Mouse (Mus musculus) lung, embryonic 14.5 days (tissue): Measurements from ENCODE around the gene Eef1akmt3. TPM values are rescaled to one million over a fixed set of nuclear protein-coding genes. Genes with fewer than 3 reads are reported as not detected.
A peak's percentile ranks its signal among the peaks of the same experiment; 100 is the strongest.
"Not testable (repeated sequence)": the region's sequence is repeated elsewhere in the genome, so short reads cannot be mapped to it uniquely, and the experiment has no call there.

Source experiments
- ATAC-seq: fragments of 200-750 bp; cut with Nextera tagmentation; 2 replicates; pipeline ENCODE4 v1.8.0; 2017; ENCODE audit warnings: mild to moderate bottlenecking, moderate TSS enrichment, moderate library complexity; ENCODE audit not compliant: insufficient read depth
- DNase-seq: peaks from one replicate; pipeline ENCODE4 v3.0.0-alpha.2; 2015
- H3K27ac ChIP-seq: fragments of 300-500 bp; sonication (generic); 2 replicates; pipeline ENCODE4 v1.5.1; 2014; ENCODE audit warnings: low read depth, mild to moderate bottlenecking, moderate library complexity
- H3K27me3 ChIP-seq: fragments of 300-500 bp; sonication (generic); 2 replicates; pipeline ENCODE4 v1.6.1; 2014; ENCODE audit warnings: low read length, control low read depth; ENCODE audit not compliant: insufficient read depth
- H3K36me3 ChIP-seq: fragments of 300-500 bp; sonication (generic); 2 replicates; pipeline ENCODE4 v1.6.1; 2014; ENCODE audit warnings: control low read depth; ENCODE audit not compliant: insufficient read depth
- H3K4me1 ChIP-seq: fragments of 300-500 bp; sonication (generic); 2 replicates; pipeline ENCODE4 v1.6.1; 2014; ENCODE audit warnings: antibody characterized with exemption, control low read depth; ENCODE audit not compliant: insufficient read depth
- H3K4me2 ChIP-seq: fragments of 300-500 bp; sonication (generic); 2 replicates; pipeline ENCODE4 v1.6.1; 2014; ENCODE audit warnings: mild to moderate bottlenecking
- H3K4me3 ChIP-seq: fragments of 300-500 bp; sonication (generic); 2 replicates; pipeline ENCODE4 v1.5.1; 2014; ENCODE audit warnings: low read depth, low read length
- H3K9ac ChIP-seq: fragments of 300-500 bp; sonication (generic); 2 replicates; pipeline ENCODE4 v1.6.1; 2014
- H3K9me3 ChIP-seq: fragments of 300-500 bp; sonication (generic); 2 replicates; pipeline ENCODE4 v1.6.1; 2016; ENCODE audit warnings: low read depth, low read length, control low read depth
- CTCF ChIP-seq: IDR thresholded peaks from 2 replicates; pipeline ENCODE4 v1.5.1; 2016; ENCODE audit warnings: antibody characterized with exemption, low read depth
- WGBS: fragments of 180-500 bp; shearing (Covaris S2); extraction: QIAGEN DNeasy Blood & Tissue Kit; methylation state at CpG from one replicate; pipeline ENCODE4 v1.1.7; 2014; 5-methylcytosine and 5-hydroxymethylcytosine counted together
- polyA plus RNA-seq: library from polyadenylated mRNA; unstranded; fragments of >200 nt; fragmentation: Nextera tagmentation; extraction: Ambion mirVana; gene quantifications from 2 replicates; pipeline ENCODE4 v1.2.1, GENCODE M21; 2014

The Eef1akmt3 gene
- polyA plus RNA-seq, 1 experiment from 2014 or later, result 0.74 TPM

- Histone ChIP-seq H3K9ac (peak overlapping the region; percentile 98), H3K36me3 (peaks cover 44% of the 10 kb centered on the region)
- WGBS, result 8% methylated on average over 37 of the region's 37 CpGs
Observed at GRCm38 (mm10) chr10:127063913-127064870, 22.9 kb upstream of the Eef1akmt3 start.

GRCm38 (mm10) chr10:127063239-127063872, 22.0 kb upstream of the Eef1akmt3 start, which contains the start of gene Cdk4:
Gene Cdk4 (plus strand): TSS chr10:127063534.
- H3K4me1 ChIP-seq, result peaks cover 11% of the 10 kb centered on the region
- under 1% methylated on average over 46 of the region's 46 CpGs for WGBS

More at GRCm38 (mm10) chr10:127063913-127064870, 22.9 kb upstream of the Eef1akmt3 start:
- TF ChIP-seq CTCF, result no peak
- Histone ChIP-seq H3K27me3 (peaks cover 18% of the 10 kb centered on the region), H3K27ac (peak overlapping the region; percentile 89), H3K4me2 (peak overlapping the region; percentile 70), H3K4me1 (peaks cover 12% of the 10 kb centered on the region), H3K4me3 (peak overlapping the region; percentile 90), H3K9me3 (no peaks in the 10 kb centered on the region)
- peak; percentile 1; the same call in 1 of the 2 replicates for ATAC-seq
- peak; percentile 44 for DNase-seq

GRCm38 (mm10) chr10:127062503-127062902, 21.2 kb upstream of the Eef1akmt3 start:
- Histone ChIP-seq H3K4me3 (no peak overlapping the region), H3K9ac (no peak overlapping the region), H3K36me3 (peaks cover 31% of the 10 kb centered on the region), H3K4me1 (peaks cover 12% of the 10 kb centered on the region; the same call in 1 of the 2 replicates), H3K27ac (no peak overlapping the region), H3K9me3 (no peaks in the 10 kb centered on the region), H3K27me3 (peaks cover 30% of the 10 kb centered on the region), H3K4me2 (peak overlapping the region; percentile 70)
- ATAC-seq, result no peak
- TF ChIP-seq CTCF, result no peak
- DNase-seq, result no peak
- WGBS, result 67% methylated on average over 5 of the region's 5 CpGs

More at GRCm38 (mm10) chr10:127063239-127063872, 22.0 kb upstream of the Eef1akmt3 start, which contains the start of gene Cdk4:
- H3K36me3 ChIP-seq, result peaks cover 39% of the 10 kb centered on the region
- H3K27me3 ChIP-seq, result peaks cover 26% of the 10 kb centered on the region
- DNase-seq, result peak; percentile 98
- peak; percentile 91 for ATAC-seq
- H3K27ac ChIP-seq, result peak within 1 kb of the TSS; percentile 89
- no peak for TF ChIP-seq CTCF
- no peaks in the 10 kb centered on the region for H3K9me3 ChIP-seq
- peak within 1 kb of the TSS; percentile 70 for H3K4me2 ChIP-seq
- peak within 1 kb of the TSS; percentile 90 for H3K4me3 ChIP-seq
- H3K9ac ChIP-seq, result peak within 1 kb of the TSS; percentile 98

- H3K4me2 ChIP-seq, H3K9me3 ChIP-seq, H3K4me3 ChIP-seq, H3K27ac ChIP-seq, ATAC-seq, H3K9ac ChIP-seq, DNase-seq: not testable (repeated sequence)
- H3K36me3 ChIP-seq, result peaks cover 27% of the 10 kb centered on the region
- H3K27me3 ChIP-seq, result peaks cover 30% of the 10 kb centered on the region
- peaks cover 12% of the 10 kb centered on the region; the same call in 1 of the 2 replicates for H3K4me1 ChIP-seq
- WGBS, result 75% methylated on average over 4 of the region's 4 CpGs
Observed at GRCm38 (mm10) chr10:127062101-127062500, 20.8 kb upstream of the Eef1akmt3 start.

- no peak overlapping the region for H3K4me2 ChIP-seq
- TF ChIP-seq CTCF, result no peak
- peaks cover 30% of the 10 kb centered on the region for H3K27me3 ChIP-seq
- no peak for ATAC-seq
- H3K4me1 ChIP-seq, result peaks cover 12% of the 10 kb centered on the region; the same call in 1 of the 2 replicates
- H3K4me3 ChIP-seq, result no peak overlapping the region
- peaks cover 23% of the 10 kb centered on the region for H3K36me3 ChIP-seq
- WGBS, result 76% methylated on average over 2 of the region's 2 CpGs
- no peak overlapping the region for H3K27ac ChIP-seq
- no peaks in the 10 kb centered on the region for H3K9me3 ChIP-seq
- H3K9ac ChIP-seq, result no peak overlapping the region
- DNase-seq, result no peak
Observed at GRCm38 (mm10) chr10:127061513-127061912, 20.2 kb upstream of the Eef1akmt3 start.

- Histone ChIP-seq H3K36me3 (peaks cover 22% of the 10 kb centered on the region), H3K27me3 (peaks cover 30% of the 10 kb centered on the region), H3K4me1 (peaks cover 12% of the 10 kb centered on the region; the same call in 1 of the 2 replicates), H3K9me3 (no peaks in the 10 kb centered on the region), H3K27ac (no peak overlapping the region), H3K4me2 (peak overlapping the region; percentile 95), H3K9ac (no peak overlapping the region), H3K4me3 (no peak overlapping the region)
- WGBS, result 47% methylated on average over 5 of the region's 5 CpGs
- ATAC-seq, result no peak
- TF ChIP-seq CTCF, result no peak
- no peak for DNase-seq
Observed at GRCm38 (mm10) chr10:127061085-127061484, 19.8 kb upstream of the Eef1akmt3 start.
